In genomic region chr2:163693716-163694314, GRCm38 (mm10) we compare ENCODE assay signal across 8 mouse cellular contexts. TPM values are rescaled to one million over a fixed set of nuclear protein-coding genes. Genes with fewer than 3 reads are reported as not detected.
A peak's percentile ranks its signal among the peaks of the same experiment; 100 is the strongest.
DNase-seq lines count a peak whose midpoint lies in the region; ATAC-seq lines count a peak whose summit lies in the region.

No protein-coding gene starts in this region.

- H3K36me3 ChIP-seq in liver, embryonic 12.5 days: no peaks in the 10 kb centered on the region

- H3K9me3 ChIP-seq in liver, embryonic 12.5 days (replicated peaks): no peaks in the 10 kb centered on the region

- H3K27me3 ChIP-seq in liver, embryonic 12.5 days (replicated peaks): no peaks in the 10 kb centered on the region

- peak overlapping the region; percentile 85 for H3K27ac ChIP-seq in liver, embryonic 12.5 days

- peak overlapping the region; percentile 42 for H3K9ac ChIP-seq in liver, embryonic 12.5 days

- intact Hi-C loops in heart, postnatal 10 days (cut with DNase I): loop anchor here (2.0 kb wide), 1 partner anchor 35 kb away; the partner anchor contains the start of gene Pkig
- intact Hi-C loops in left cerebral cortex, postnatal 36 days (cut with DNase I): no loop called here

- H3K4me1 ChIP-seq in liver, embryonic 12.5 days: peaks cover 99% of the 10 kb centered on the region

- H3K4me2 ChIP-seq in liver, embryonic 12.5 days: peak overlapping the region; percentile 49

- WGBS in liver, embryonic 12.5 days (ENCODE audit: insufficient replicate concordance): 51% methylated on average over 9 of the region's 9 CpGs

- DNase-seq in cerebellum, adult 18-20 months: peak; percentile 41 to 47
- no peak for DNase-seq in cerebellum, adult 11 months
- DNase-seq in NIH3T3 (ENCODE audit: low read depth): peak; percentile 75
- DNase-seq in heart, postnatal 10 days: peak; percentile 56 to 66
- DNase-seq in frontal cortex, postnatal 25 days (ENCODE audit: low spot score in 2 of 2): no peak
- DNase-seq in ovary, postnatal 14 days (ENCODE audit: low spot score): no peak
- no peak for DNase-seq in left cerebral cortex, postnatal 36 days (ENCODE audit: low spot score in 2 of 2)

- no peak for ATAC-seq in liver, embryonic 12.5 days

- H3K4me3 ChIP-seq in liver, embryonic 12.5 days: no peak overlapping the region

RNA-seq across cellular contexts. Expression of gene Pkig, which starts 35.6 kb away (rescaled TPM):
- total RNA-seq in heart, postnatal 10 days (2021): 100 to 1,000 TPM; 177 to 195 TPM
- polyA plus RNA-seq in liver, embryonic 12.5 days (2016; fragmentation: Nextera tagmentation; extraction: Ambion mirVana): 133 and 134 TPM in 2 replicates
- 100 to 1,000 TPM; 135 to 144 TPM for total RNA-seq in left cerebral cortex, postnatal 36 days (2021)

RNA-seq across cellular contexts. Expression of gene Serinc3, which starts 48.9 kb away (rescaled TPM):
- total RNA-seq in heart, postnatal 10 days (2021): 100 to 1,000 TPM; 327 to 358 TPM
- 127 and 132 TPM in 2 replicates for polyA plus RNA-seq in liver, embryonic 12.5 days (2016; fragmentation: Nextera tagmentation; extraction: Ambion mirVana)
- total RNA-seq in left cerebral cortex, postnatal 36 days (2021): 100 to 1,000 TPM; 224 to 251 TPM

RNA-seq across cellular contexts. Expression of gene Ada, which starts 56.2 kb away (rescaled TPM):
- total RNA-seq in heart, postnatal 10 days (2021): 1 to 10 TPM; 1.6 to 1.7 TPM
- 6.6 and 6.7 TPM in 2 replicates for polyA plus RNA-seq in liver, embryonic 12.5 days (2016; fragmentation: Nextera tagmentation; extraction: Ambion mirVana)
- 1 to 10 TPM; 1.5 to 1.6 TPM for total RNA-seq in left cerebral cortex, postnatal 36 days (2021)

Comparison
In these comparisons a context has a peak if more than half of its experiments do, and no peak if none do; other contexts are left out.
1. DNase-seq: peak in cerebellum, adult 18-20 months (2 of 2), NIH3T3 (single experiment) and heart, postnatal 10 days (2 of 2); none in cerebellum, adult 11 months (single experiment), frontal cortex, postnatal 25 days (0 of 2), ovary, postnatal 14 days (single experiment) and left cerebral cortex, postnatal 36 days (0 of 2).